ENCODE assay signal across 26 mouse cellular contexts in the genomic region with DNA sequence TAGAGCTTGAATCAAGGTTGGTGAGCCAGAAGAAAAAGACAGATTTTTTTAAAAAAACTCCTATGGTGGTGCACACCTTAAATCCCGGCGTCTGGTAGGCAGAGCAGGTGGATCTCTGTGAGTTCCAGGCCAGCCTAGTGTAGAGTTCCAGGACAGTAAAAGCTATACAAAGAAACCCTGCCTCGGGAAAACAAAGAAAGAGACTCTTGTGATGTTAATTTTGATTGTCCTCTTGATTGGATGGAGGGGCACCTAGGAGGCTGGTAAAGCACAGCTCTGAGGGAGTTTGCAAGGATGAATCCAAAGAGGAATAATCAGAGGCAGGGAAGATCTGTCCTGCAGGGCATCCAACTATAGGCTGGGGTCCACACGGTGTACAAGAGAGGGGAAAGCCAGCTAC. TPM values are rescaled to one million over a fixed set of nuclear protein-coding genes. Genes with fewer than 3 reads are reported as not detected.
DNase-seq lines count a peak whose midpoint lies in the region; ATAC-seq and TF ChIP-seq lines count a peak whose summit lies in the region.
"Had no signal": no experiment of that assay in that cellular context is flagged by ENCODE, and none has a peak within 500 bp of the region (broad histone marks: within the 10 kb centered on the region; RNA-seq: fewer than 3 reads in every experiment).

No protein-coding gene starts in this region.

- no peaks in the 10 kb centered on the region for H3K27me3 ChIP-seq in hindbrain, embryonic 12.5 days
- H3K27me3 ChIP-seq in hindbrain, embryonic 11.5 days (ENCODE audit: control insufficient read depth, insufficient read depth, low read length) = no peaks in the 10 kb centered on the region
- no peaks in the 10 kb centered on the region for H3K27me3 ChIP-seq in midbrain, embryonic 10.5 days (ENCODE audit: low read depth, poor library complexity, severe bottlenecking)
- no peaks in the 10 kb centered on the region for H3K27me3 ChIP-seq in midbrain, embryonic 11.5 days (ENCODE audit: control insufficient read depth, insufficient read depth, low read length)
- H3K27me3 ChIP-seq: embryonic facial prominence, embryonic 15.5 days; heart, embryonic 15.5 days had no signal

- intact Hi-C loops in left cerebral cortex, postnatal 10 days (cut with DNase I) = no loop called here

- H3K4me1 ChIP-seq in hindbrain, embryonic 12.5 days = peaks cover 15% of the 10 kb centered on the region
- H3K4me1 ChIP-seq in hindbrain, embryonic 11.5 days (replicated peaks; ENCODE audit: control insufficient read depth, insufficient read depth, low read length) = 0 out of 2 replicates have a peak, but pooled peaks cover 2% of the 10 kb centered on the region
- peaks cover 24% of the 10 kb centered on the region for H3K4me1 ChIP-seq in midbrain, embryonic 10.5 days
- H3K4me1 ChIP-seq in midbrain, embryonic 11.5 days (ENCODE audit: control insufficient read depth, insufficient read depth, low read length) = peaks cover 2% of the 10 kb centered on the region; the same call in 1 of the 2 replicates
- H3K4me1 ChIP-seq in bone marrow macrophage, adult 2 months (ENCODE audit: control insufficient read depth, insufficient read depth, low read length) = peaks cover 11% of the 10 kb centered on the region
- H3K4me1 ChIP-seq: embryonic facial prominence, embryonic 15.5 days had no signal

- H3K27ac ChIP-seq in hindbrain, embryonic 12.5 days = peak overlapping the region; percentile 45; the same call in 1 of the 2 replicates
- no peak overlapping the region for H3K27ac ChIP-seq in hindbrain, embryonic 11.5 days (ENCODE audit: low read depth, low read length)
- H3K27ac ChIP-seq in midbrain, embryonic 10.5 days (replicated peaks) = 0 out of 2 replicates have a peak overlapping the region, but pooled peaks have one; percentile 33
- no peak overlapping the region for H3K27ac ChIP-seq in midbrain, embryonic 11.5 days (ENCODE audit: low read depth, low read length)
- peak overlapping the region; percentile 9; the same call in 1 of the 2 replicates for H3K27ac ChIP-seq in bone marrow macrophage, adult 2 months (ENCODE audit: insufficient read depth, low read depth, low read length)
- H3K27ac ChIP-seq: embryonic facial prominence, embryonic 15.5 days; heart, embryonic 15.5 days; macrophage; stomach, postnatal 0 days had no signal

- ATAC-seq in hindbrain, embryonic 12.5 days (ENCODE audit: low FRiP score) = no peak
- no peak for ATAC-seq in hindbrain, embryonic 11.5 days (ENCODE audit: low FRiP score)
- ATAC-seq in midbrain, embryonic 11.5 days (ENCODE audit: low FRiP score) = no peak
- ATAC-seq: CD4-positive, CD25-positive, alpha-beta regulatory T cell, adult 4 months; forebrain, embryonic 14.5 days; inflammation-experienced regulatory T-cells, adult 6 months; liver, postnatal 0 days; lung, postnatal 0 days had no signal

- no peaks in the 10 kb centered on the region for H3K36me3 ChIP-seq in hindbrain, embryonic 12.5 days
- no peaks in the 10 kb centered on the region for H3K36me3 ChIP-seq in hindbrain, embryonic 11.5 days (ENCODE audit: control insufficient read depth, insufficient read depth, low read length)
- peaks cover 10% of the 10 kb centered on the region for H3K36me3 ChIP-seq in midbrain, embryonic 10.5 days
- H3K36me3 ChIP-seq in midbrain, embryonic 11.5 days (ENCODE audit: control insufficient read depth, insufficient read depth, low read length) = no peaks in the 10 kb centered on the region
- H3K36me3 ChIP-seq: embryonic facial prominence, embryonic 15.5 days; heart, embryonic 15.5 days had no signal

- WGBS in hindbrain, embryonic 12.5 days = 23% methylated on average over 4 of the region's 4 CpGs
- WGBS in hindbrain, embryonic 11.5 days = 18% methylated on average over 4 of the region's 4 CpGs
- WGBS in midbrain, embryonic 10.5 days = 28% methylated on average over 4 of the region's 4 CpGs
- 26% methylated on average over 4 of the region's 4 CpGs for WGBS in midbrain, embryonic 11.5 days

- no peak overlapping the region for H3K4me2 ChIP-seq in hindbrain, embryonic 12.5 days (replicated peaks)
- no peak overlapping the region for H3K4me2 ChIP-seq in hindbrain, embryonic 11.5 days (replicated peaks; ENCODE audit: low read depth, low read length)
- no peak overlapping the region for H3K4me2 ChIP-seq in midbrain, embryonic 11.5 days
- H3K4me2 ChIP-seq: embryonic facial prominence, embryonic 15.5 days; heart, embryonic 15.5 days had no signal

- no peak overlapping the region for H3K4me3 ChIP-seq in hindbrain, embryonic 12.5 days
- no peak overlapping the region for H3K4me3 ChIP-seq in hindbrain, embryonic 11.5 days (ENCODE audit: low read depth, low read length)
- H3K4me3 ChIP-seq in midbrain, embryonic 10.5 days = no peak overlapping the region
- H3K4me3 ChIP-seq in midbrain, embryonic 11.5 days (ENCODE audit: low read depth, low read length) = no peak overlapping the region
- no peak overlapping the region for H3K4me3 ChIP-seq in bone marrow macrophage, adult 2 months (ENCODE audit: insufficient read depth, low read length)
- H3K4me3 ChIP-seq: embryonic facial prominence, embryonic 15.5 days; heart, embryonic 15.5 days had no signal

- TF ChIP-seq CTCF in bone marrow macrophage, adult 2 months (IDR thresholded peaks at IDR 0.05; ENCODE audit: low read depth, low read length) = no peak

- no peak for TF ChIP-seq POLR2A in bone marrow macrophage, adult 2 months (IDR thresholded peaks at IDR 0.05; ENCODE audit: borderline replicate concordance, low read depth, low read length)

- no peaks in the 10 kb centered on the region for H3K9me3 ChIP-seq in hindbrain, embryonic 12.5 days (replicated peaks)
- no peaks in the 10 kb centered on the region for H3K9me3 ChIP-seq in hindbrain, embryonic 11.5 days (ENCODE audit: control insufficient read depth, low read length)
- peaks cover 5% of the 10 kb centered on the region; the same call in 1 of the 2 replicates for H3K9me3 ChIP-seq in midbrain, embryonic 10.5 days (replicated peaks)
- no peaks in the 10 kb centered on the region for H3K9me3 ChIP-seq in midbrain, embryonic 11.5 days (ENCODE audit: control insufficient read depth, low read length)
- H3K9me3 ChIP-seq: embryonic facial prominence, embryonic 15.5 days; heart, embryonic 15.5 days had no signal

- H3K9ac ChIP-seq in hindbrain, embryonic 12.5 days = no peak overlapping the region
- H3K9ac ChIP-seq in hindbrain, embryonic 11.5 days (ENCODE audit: low read depth, low read length) = no peak overlapping the region
- H3K9ac ChIP-seq in midbrain, embryonic 11.5 days (ENCODE audit: low read length) = no peak overlapping the region
- H3K9ac ChIP-seq: embryonic facial prominence, embryonic 15.5 days; heart, embryonic 15.5 days; liver, postnatal 0 days had no signal

- DNase-seq in hindbrain, embryonic 11.5 days (ENCODE audit: low spot score) = no peak
- no peak for DNase-seq in midbrain, embryonic 10.5 days (ENCODE audit: low spot score)
- DNase-seq in midbrain, embryonic 11.5 days (ENCODE audit: low spot score, missing footprints) = no peak
- peak; percentile 81 for DNase-seq in ES-CJ7 (ENCODE audit: low read depth, low spot score)
- DNase-seq in left cerebral cortex, postnatal 10 days (ENCODE audit: extremely low spot score in 1 of 2, low spot score in 2 of 2) = no peak
- DNase-seq: adrenal gland, postnatal 14 days; cerebellum, adult 9-11 months; heart, postnatal 36 days; kidney, adult 8-10 months; kidney, postnatal 10 days; liver, postnatal 0 days; right cerebral cortex, postnatal 14 days; thymus, adult 2 months; thymus, postnatal 4 days had no signal

RNA-seq across cellular contexts. Expression of gene Gm10300, which starts 56.0 kb away (rescaled TPM):
- 0.09 TPM in 2 replicates for polyA plus RNA-seq in hindbrain, embryonic 12.5 days (2016; fragmentation: Nextera tagmentation; extraction: Ambion mirVana)
- polyA plus RNA-seq in hindbrain, embryonic 11.5 days (2014; fragmentation: Nextera tagmentation; extraction: Ambion mirVana) = 0.06 and 0.08 TPM in 2 replicates
- not detected in 2 replicates for polyA plus RNA-seq in midbrain, embryonic 10.5 days (2016; fragmentation: Nextera tagmentation; extraction: Ambion mirVana)
- polyA plus RNA-seq in midbrain, embryonic 11.5 days (2014; fragmentation: Nextera tagmentation; extraction: Ambion mirVana) = 0.07 TPM in 1 of 2 replicates, not detected in the other
- 0.24 TPM in 1 of 2 replicates, not detected in the other for polyA plus RNA-seq in bone marrow macrophage, adult 2 months (2012; ENCODE audit: insufficient read depth, insufficient read length, missing spikeins)
- total RNA-seq in left cerebral cortex, postnatal 10 days (2021) = under 1 TPM in 1 of 2 experiments, not detected in 1; 0.15 TPM
- total RNA-seq: layer of hippocampus, postnatal 14 days had no signal
- polyA plus RNA-seq: brain, embryonic 14.5 days; CD4-positive, CD25-positive, alpha-beta regulatory T cell, adult 4 months; forebrain, embryonic 14.5 days; inflammation-experienced regulatory T-cells, adult 6 months; stomach, postnatal 0 days had no signal

RNA-seq across cellular contexts. Expression of gene Epb41, which starts 56.6 kb away (rescaled TPM):
- polyA plus RNA-seq in hindbrain, embryonic 12.5 days (2016; fragmentation: Nextera tagmentation; extraction: Ambion mirVana) = 198 and 210 TPM in 2 replicates
- 208 and 223 TPM in 2 replicates for polyA plus RNA-seq in hindbrain, embryonic 11.5 days (2014; fragmentation: Nextera tagmentation; extraction: Ambion mirVana)
- 123 and 167 TPM in 2 replicates for polyA plus RNA-seq in midbrain, embryonic 10.5 days (2016; fragmentation: Nextera tagmentation; extraction: Ambion mirVana)
- 210 and 230 TPM in 2 replicates for polyA plus RNA-seq in midbrain, embryonic 11.5 days (2014; fragmentation: Nextera tagmentation; extraction: Ambion mirVana)
- polyA plus RNA-seq in bone marrow macrophage, adult 2 months (2012; ENCODE audit: insufficient read depth, insufficient read length, missing spikeins) = 79.8 and 84.7 TPM in 2 replicates
- 10 to 100 TPM; 28.9 to 31.9 TPM for total RNA-seq in left cerebral cortex, postnatal 10 days (2021)

Comparison
In these comparisons a context has a peak if more than half of its experiments do, and no peak if none do; other contexts are left out.
1. H3K27ac ChIP-seq: peak in hindbrain, embryonic 12.5 days (single experiment), midbrain, embryonic 10.5 days (single experiment) and bone marrow macrophage, adult 2 months (single experiment); none in hindbrain, embryonic 11.5 days (single experiment) and midbrain, embryonic 11.5 days (single experiment).